Mouse (Mus musculus) bone marrow macrophage, adult 2 months (primary cell): ENCODE data around the gene Hacd3.

Experiments used
- CTCF ChIP-seq: IDR thresholded peaks from 2 replicates; pipeline ENCODE4 v1.5.1; 2012; ENCODE audit warnings: low read depth, mild to moderate bottlenecking, low read length, moderate library complexity
- POLR2A ChIP-seq: IDR thresholded peaks from 2 replicates; pipeline ENCODE4 v1.6.1; 2012; ENCODE audit warnings: mild to moderate bottlenecking, low read depth, low read length, borderline replicate concordance

DNA sequence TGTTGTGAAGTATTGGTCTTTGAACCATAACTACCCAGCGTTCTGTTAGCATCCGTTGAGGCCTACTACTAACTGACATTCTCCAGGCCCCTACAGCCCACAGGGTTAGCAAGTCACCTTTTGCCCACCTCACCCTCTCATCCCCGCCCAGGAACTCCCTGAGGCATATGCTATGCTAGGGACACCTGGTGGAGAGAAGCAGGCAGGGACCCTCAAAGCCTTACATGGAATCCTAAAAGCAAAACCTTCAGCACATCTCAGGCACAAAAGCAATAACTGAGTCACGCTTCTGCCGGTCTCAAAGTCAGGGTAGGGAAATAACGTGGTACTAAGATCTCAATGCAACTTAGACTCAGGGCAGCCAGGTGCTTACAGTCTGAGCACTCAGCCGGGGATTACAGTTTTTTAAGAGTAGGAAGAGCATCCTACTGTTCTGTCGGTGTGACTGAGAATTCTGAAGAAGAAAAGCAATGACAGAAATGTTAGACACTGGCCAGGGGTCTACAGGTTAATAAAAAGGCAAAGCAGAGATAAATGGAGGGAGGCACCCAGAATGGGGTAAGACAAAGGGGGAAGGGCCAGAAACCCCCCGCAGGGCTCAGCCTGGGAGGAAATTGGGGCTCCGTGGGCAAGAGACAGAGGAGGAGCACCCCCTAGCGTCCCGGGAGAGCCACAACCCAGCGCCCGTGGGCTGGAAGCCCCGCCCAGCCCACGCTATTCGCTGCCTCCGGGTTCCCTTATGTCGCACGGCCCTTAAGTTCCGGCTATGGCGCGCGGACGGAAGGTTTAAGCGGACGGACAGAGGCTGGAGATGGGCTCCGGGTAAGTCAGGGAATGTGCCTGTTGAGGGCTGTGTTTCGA is 61.1 kb downstream of the Hacd3 start, which contains the start of gene Ints14:
- TF ChIP-seq CTCF, result peak; percentile 82
- peak; percentile 74; the same call in 1 of the 2 replicates for TF ChIP-seq POLR2A
